Mouse (Mus musculus) frontal cortex, postnatal 10 days (tissue): ENCODE data around the gene Adgrl2.

ENCODE experiments used
- DNase-seq, 2 experiments: peaks; one replicate each; pipeline ENCODE4 v3.0.0; 2022; ENCODE audit warnings: low spot score in 2 of 2, mixed read lengths in 1 of 2

Adgrl2 gene

DNA sequence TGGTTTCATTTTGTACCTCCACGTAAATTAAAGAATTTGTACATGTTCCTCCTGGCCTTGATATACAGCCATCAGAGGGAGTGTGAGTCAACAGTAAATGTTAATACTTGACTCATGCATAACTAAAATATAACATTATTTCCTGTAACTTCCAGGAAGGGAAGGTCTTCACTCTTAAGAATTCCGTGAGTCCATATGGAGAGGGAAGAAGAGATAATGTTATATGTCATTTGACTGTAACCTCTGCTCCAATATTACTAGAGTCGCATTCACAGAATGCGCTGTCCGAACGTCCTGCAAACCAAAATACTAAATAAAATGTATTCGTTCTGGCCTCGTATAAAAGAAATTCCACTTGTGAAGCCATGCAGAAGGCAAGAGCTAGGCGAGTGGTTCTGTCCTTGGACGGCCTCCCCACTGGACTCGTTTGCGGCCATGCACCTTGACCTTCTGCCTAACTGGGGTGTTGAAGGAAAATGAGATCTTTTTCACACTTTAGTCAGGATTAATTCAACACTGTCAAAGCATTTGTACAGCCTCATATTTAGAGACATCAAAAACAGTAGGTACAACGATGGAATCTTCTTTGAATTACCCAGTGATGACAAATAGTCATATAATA is 68.3 kb downstream of the Adgrl2 start:
- DNase-seq, result no peak

DNA sequence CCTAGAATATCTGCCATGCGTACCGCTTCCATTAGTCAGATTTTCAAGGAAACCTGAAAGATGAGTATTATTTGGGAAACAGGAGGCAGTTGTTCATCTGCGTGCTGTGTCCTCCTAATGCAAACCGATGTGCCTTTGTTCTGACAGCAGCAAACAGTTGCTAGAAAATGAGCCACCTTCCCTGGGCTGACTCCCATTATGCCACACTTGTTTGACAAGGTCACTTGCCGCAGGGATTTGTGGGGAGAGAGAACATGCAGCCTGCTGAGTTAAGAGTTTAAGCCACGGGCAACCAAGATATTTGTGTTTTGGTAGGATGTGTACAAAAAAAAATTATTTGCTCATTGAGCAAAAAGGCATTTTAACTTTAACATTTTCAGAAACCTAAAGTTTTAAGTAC is 69.5 kb downstream of the Adgrl2 start:
- DNase-seq, result no peak

DNA sequence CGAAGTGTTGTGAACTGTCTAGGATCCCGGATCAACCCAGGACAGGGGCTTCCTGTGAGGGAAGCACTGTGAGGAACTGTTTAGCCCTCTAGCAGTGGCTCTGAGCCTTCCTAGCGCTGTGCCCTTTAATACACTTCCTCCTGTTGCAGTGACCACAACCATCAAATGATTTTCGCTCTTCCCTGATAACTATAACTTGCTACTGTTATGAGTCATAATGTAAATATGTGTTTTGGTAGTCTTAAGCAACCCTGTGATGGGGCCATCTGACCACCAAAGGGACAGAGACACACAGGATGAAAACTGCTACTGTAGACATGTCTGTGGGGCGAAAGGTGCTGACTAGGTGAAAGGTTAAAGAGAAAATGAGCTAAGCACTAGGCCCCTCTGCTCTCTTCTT is 71.9 kb downstream of the Adgrl2 start:
- DNase-seq, result no peak

- DNase-seq, result no peak
These were observed 72.5 kb downstream of the Adgrl2 start for GRCm38 (mm10) chr3:148917837-148918236.

DNA sequence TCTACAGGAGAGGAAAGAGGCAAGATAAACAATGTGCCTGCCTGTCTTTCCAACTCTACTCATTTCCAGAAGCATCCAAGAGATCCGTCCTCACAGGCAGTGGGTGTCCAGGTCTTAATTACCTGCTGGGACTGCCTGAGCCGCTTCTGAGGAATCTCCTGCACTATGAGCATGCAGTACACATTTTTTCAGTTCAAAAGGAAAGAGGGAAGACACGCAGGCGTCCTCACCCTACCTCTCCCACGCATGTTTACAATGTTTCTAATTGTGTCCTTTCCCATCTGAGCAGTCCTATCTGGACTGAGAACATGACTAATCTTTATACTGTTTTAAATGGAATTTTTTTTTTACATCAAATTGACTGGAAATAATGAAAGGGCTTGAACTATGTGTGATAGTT is 74.1 kb downstream of the Adgrl2 start:
- no peak for DNase-seq

- no peak for DNase-seq
These were observed 77.2 kb downstream of the Adgrl2 start for GRCm38 (mm10) chr3:148912944-148913684.

- no peak for DNase-seq
These were observed 77.8 kb downstream of the Adgrl2 start for GRCm38 (mm10) chr3:148912536-148912935.

DNA sequence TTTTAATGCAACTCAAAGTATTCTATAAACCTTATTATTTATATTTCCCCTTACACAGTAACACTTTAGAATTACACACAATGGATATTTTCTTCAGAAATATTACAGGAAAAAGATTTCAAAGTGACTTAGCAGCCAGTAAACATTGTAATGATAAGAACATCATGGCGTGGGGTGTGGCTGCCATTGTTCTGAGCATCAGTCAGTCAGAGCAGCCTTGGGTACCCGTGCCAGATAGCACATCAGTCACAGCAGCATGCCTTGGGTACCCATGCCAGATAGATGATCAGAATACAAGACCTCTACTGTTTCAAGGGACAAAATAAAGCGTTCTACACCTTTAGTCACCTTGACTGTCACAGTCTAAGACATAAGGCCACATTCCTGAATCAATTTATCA is 82.5 kb downstream of the Adgrl2 start:
- DNase-seq, result no peak

GRCm38 (mm10) chr3:148907024-148907778 is 83.2 kb downstream of the Adgrl2 start:
- DNase-seq, result no peak

DNA sequence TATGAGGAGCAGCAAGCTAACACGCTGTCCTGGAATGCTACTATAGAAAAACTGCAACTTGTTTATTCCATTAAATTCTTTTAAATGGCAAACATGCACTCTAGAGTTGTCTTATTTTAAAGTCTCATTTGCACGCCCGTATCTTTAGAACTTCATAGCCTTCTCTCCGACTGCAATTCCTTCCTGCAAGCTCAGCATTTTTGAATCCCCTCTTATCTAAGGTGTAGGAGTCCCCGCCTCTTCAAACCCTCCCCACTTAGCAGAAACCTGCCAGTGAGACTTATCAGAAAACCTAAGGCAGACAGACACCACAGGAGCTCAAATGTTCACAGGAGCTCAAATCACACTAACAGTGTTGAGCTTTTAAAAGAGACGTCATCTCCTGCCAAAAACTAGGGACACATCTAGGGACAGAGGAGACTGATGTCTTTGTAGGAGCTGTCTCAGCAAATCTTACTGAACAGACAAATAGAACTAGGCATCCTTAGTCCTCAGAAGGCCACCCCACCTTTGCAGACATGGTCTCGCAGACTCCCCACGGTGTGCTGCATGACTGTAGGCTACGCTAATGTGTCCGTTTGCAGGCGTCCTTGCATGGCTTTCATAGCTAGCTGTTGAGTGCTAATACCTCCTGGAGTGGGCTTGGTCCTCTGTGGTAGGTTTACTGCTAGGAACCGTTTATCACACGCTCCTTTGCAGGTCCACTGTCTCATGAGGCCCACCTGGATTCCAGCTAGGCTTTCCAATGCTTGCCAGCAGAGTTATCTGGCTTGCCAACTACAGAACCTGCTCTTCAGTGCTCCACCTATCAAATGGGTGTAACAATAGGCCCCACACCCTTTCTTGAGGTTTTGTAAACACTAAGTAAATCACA is 84.2 kb downstream of the Adgrl2 start:
- no peak for DNase-seq

- DNase-seq, result no peak
These were observed 84.9 kb downstream of the Adgrl2 start for GRCm38 (mm10) chr3:148905435-148905834.

DNA sequence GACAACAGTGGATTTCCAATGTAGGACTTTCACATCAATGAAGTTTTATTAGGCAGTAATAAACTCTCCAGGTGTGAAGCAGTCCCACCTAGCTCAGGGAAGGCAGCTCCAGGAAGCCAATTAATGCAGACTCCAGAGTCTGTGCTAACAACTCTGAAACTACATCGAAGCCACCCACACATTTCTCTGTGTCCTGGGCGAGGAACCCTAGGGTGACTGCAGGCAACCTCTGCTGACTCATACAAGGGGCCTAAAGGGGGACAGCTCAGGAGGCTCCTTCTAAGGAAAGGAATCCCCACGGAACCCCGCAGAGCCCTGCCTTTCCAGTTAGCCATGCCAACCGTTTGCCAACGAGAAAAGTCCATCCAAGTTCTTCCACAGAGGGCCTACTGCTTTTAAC is 90.5 kb downstream of the Adgrl2 start:
- DNase-seq, result no peak

DNA sequence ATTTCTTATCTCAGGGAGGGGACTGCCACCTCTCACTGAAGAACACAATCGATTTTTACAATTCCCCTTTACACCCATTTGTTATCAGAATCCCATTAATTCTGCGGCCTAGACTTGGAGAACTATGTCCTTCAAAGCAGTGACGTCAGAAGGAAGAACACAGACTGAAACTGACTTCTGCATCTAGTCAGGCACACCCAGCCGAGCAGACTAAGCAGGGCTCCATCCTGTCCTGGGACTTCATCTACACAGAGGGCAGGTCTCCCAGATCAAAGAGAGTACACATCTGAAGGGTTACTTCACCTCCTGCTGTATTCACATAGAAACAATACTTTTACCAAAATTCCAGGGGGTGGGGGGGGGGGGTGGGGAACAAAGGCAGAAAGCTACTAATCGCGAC is 90.9 kb downstream of the Adgrl2 start:
- no peak for DNase-seq

DNA sequence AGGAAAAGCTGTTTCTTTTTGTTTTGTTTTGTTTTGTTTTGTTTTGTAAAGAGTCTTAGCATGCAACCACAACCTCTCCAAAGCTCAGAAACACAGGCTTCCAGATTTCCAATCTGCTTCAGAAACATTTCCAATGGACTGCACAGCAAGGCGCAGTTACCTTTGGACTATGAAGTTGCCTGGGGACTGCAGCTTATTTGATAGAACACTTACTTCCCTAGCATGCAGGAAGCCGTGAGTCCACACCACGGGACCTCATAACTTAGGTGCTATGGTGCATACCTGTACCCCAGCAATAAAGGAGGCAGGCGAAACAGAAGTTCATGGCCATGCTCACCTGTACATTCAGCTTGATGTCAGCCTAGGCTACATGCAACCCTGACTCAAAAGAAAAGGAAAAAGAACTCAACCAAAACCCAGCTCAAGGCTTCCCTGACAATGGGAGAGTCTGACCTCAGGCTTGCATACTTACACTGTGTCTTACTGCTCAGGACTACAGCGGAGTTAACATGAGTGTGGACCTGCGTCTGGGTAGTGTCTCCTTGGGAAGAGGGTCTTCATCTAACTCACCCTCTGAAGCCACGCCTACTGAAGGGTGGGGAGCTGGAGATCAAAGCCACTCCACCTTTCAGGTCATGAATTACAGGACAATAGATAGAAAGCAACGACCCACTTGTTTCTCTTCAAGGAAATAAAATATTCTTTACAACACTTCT is 91.7 kb downstream of the Adgrl2 start:
- no peak for DNase-seq

DNA sequence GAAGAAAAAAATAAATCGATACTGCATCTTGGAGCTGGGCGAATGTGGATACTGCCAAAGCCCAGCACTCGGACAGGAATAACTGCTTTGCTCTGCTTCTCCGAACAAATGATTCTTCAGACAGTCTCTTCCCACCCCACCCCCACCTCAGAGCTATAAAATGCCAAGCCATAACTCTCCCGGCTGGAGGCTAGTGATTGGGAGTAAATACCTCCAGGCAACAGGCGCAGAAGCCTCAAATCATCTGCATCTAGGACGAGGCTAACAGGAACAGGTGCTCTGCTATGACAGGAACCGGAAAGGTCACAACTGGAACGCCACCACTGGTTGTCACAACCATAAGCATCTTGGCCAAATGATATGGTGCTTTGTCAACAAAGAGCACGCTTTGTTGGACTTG is 94.1 kb downstream of the Adgrl2 start:
- no peak for DNase-seq

GRCm38 (mm10) chr3:148895396-148896109 is 94.8 kb downstream of the Adgrl2 start:
- no peak for DNase-seq

- no peak for DNase-seq
These were observed 95.5 kb downstream of the Adgrl2 start for GRCm38 (mm10) chr3:148894867-148895266.

GRCm38 (mm10) chr3:148887902-148888301 is 102.5 kb downstream of the Adgrl2 start:
- no peak for DNase-seq

DNA sequence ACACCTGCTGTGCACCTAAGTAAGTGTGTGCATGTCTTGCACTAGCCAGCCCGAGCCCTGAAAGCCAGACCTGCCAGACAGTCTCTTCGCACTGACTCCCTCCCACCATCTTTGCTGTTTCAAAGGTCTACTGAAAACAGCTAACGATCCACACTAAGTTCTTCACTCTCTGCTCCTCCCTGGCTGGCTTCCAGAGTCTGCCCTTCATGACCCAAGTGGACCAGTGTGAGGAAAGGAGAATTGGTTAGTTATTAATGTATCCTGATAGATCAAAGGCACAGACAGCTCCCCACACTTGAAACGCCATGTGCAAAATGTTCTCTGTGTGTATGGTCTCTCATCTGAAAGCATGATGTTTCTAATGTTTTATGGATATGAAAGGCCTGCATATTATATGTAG is 103.4 kb downstream of the Adgrl2 start:
- no peak for DNase-seq

GRCm38 (mm10) chr3:148885980-148886668 is 104.2 kb downstream of the Adgrl2 start:
- no peak for DNase-seq
